Mouse (Mus musculus): ENCODE measurements around the gene Slc39a13. TPM values are rescaled to one million over a fixed set of nuclear protein-coding genes. Genes with fewer than 3 reads are reported as not detected.
A peak's percentile ranks its signal among the peaks of the same experiment; 100 is the strongest.
"Not testable (repeated sequence)": the region's sequence is repeated elsewhere in the genome, so short reads cannot be mapped to it uniquely, and the experiment has no call there.

Slc39a13 gene
- total RNA-seq (2022), result 10 to 100 TPM; 28.7 to 40.0 (median 33.1) TPM

- peak; percentile 96 to 97 for DNase-seq (ENCODE audit: low spot score in 2 of 2)
These were observed at the start of gene Slc39a13 for GRCm38 (mm10) chr2:91070076-91070800. Gene Slc39a13 (minus strand): TSS chr2:91070417.

DNA sequence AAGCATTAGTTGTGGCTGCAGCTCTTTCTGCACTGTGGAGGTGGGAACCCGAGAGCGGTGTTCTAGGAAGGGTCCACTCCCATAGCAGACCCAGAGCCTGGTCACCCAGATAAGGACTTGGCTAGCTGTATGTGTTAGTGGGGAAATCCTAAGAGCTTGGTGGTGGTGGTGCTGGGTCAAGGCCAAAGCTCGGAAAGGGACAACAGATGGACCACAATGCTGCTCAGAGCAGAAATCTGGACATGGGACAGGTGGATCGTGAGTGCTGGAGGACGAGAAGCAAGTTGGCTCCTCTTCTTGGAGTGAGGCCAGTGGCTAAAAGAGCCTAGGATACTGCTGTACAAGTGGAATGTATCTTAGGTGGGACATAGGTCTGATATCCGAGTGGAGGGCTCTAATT is 49.3 kb upstream of the Slc39a13 start:
- no peak for DNase-seq (ENCODE audit: low spot score in 2 of 2)

- no peak for DNase-seq (ENCODE audit: low spot score in 2 of 2)
These were observed 48.8 kb upstream of the Slc39a13 start for GRCm38 (mm10) chr2:91119061-91119460.

DNA sequence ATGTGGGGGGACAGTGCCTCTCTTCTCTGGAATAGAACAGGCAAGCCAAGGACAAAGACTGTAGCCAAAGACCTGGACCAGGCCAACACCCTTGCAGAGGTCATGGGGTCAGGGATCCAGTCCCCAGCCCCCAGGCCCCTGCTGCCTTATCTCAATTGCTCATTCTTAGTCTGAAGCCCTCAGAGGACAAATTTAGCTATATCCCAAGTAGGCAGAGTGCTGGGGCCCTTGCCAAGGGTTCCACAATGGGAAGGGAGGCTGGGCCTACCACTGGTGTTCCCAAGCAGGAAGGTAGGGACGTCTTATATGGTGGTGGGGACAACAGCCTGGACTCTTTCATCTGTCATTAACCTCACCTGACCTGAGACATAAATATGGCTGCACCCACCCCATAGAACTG is 48.4 kb upstream of the Slc39a13 start:
- DNase-seq (ENCODE audit: low spot score in 2 of 2), result no peak

- DNase-seq (ENCODE audit: low spot score in 2 of 2), result no peak
These were observed 47.5 kb upstream of the Slc39a13 start, which contains the start of gene Mybpc3 for GRCm38 (mm10) chr2:91117585-91118275. Gene Mybpc3 (plus strand): TSS chr2:91118144.

- no peak for DNase-seq (ENCODE audit: low spot score in 2 of 2)
These were observed 46.6 kb upstream of the Slc39a13 start for GRCm38 (mm10) chr2:91116842-91117241.

DNA sequence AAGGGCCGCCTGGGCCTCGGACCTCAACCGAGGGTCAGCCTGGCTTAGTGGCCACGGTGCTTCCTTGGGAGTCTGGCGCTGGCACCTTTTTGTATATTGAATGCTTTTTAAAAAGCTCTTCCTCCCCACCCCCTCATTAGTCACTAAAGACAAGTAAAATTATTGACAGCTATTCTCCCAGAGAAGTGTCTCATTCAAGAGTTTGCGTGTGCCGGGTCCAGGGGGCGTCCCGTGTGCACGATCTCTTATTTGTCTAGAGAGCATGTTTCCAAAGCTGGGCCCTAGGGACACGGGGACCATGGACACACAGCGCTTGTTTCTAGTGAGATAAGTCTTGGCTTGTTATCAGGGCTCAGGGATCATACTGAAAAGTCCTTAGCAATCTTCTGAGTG is 45.4 kb upstream of the Slc39a13 start:
- DNase-seq (ENCODE audit: low spot score in 2 of 2), result no peak

- peak; percentile 86 to 94 for DNase-seq (ENCODE audit: low spot score in 2 of 2)
These were observed 44.8 kb upstream of the Slc39a13 start for GRCm38 (mm10) chr2:91114781-91115577.

- no peak for DNase-seq (ENCODE audit: low spot score in 2 of 2)
These were observed 43.6 kb upstream of the Slc39a13 start for GRCm38 (mm10) chr2:91113852-91114251.

DNA sequence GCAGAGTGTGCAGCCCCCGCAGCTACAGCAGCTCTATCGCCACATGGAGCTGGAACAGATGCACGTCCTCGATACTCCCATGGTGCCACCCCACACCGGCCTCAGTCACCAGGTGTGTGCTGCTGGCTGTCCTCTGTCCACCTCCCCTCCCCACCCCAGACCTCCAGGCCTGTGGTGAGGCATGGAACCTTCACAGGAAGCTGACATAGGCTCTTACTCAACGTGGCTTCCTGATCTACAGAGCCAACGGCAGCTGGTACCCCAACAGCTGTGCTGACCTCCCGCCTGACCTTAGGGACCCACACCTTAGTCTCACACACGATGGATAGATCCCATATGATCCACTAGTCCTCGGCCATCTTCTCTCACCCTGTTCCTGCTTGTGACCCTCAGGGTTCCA is 43.1 kb upstream of the Slc39a13 start:
- DNase-seq (ENCODE audit: low spot score in 2 of 2), result no peak

- DNase-seq (ENCODE audit: low spot score in 2 of 2), result no peak
These were observed 42.3 kb upstream of the Slc39a13 start for GRCm38 (mm10) chr2:91112491-91112890.

GRCm38 (mm10) chr2:91111832-91112231 is 41.6 kb upstream of the Slc39a13 start:
- not testable (repeated sequence) for DNase-seq (ENCODE audit: low spot score in 2 of 2)

DNA sequence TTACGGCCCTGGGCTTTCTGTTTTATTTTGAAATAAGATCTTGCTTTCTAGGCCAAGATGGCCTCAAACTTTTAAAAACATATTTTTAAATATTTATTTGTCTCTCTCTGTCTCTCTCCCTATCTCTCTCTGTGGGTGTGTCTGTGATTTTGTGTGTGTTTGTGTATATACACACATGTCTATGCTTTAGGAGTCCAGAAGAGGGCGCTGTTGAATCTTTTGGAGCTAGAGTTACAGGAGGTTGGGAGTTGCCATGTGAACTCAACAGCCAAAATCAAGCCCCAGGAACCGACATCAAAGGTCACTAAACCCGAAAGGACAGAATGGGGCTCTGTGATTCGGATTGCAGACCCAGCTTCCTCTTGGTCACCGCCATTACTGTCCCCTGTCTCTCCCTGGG is 40.2 kb upstream of the Slc39a13 start:
- no peak for DNase-seq (ENCODE audit: low spot score in 2 of 2)

DNA sequence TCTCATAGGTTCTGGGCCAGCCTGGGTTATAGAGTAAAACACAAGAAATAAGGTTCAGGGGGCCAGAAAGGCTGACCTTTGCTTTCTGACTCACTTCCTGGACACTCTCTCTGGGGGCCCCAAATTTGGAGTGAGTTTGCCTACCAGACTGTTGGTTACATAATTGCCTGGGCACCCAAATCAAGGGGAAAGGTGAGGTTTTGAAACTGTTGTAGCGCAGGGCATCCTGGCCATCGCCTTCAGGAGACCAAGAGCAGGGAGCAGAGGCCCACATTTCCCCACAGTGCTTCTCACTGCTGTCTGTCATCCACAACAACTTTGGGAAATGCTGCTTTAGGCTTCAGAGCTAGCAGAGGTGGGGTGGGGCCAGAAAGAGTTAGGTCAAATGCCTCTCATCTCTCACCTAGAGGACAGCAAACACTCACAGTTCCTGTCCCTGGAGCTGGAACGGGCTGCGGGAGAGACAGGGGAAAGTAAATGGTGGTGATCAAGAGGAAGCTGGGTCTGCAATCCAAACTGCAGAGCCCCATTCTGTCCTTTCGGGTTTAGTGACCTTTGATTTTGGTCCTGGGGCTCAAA is 39.7 kb upstream of the Slc39a13 start:
- DNase-seq (ENCODE audit: low spot score in 2 of 2), result no peak

DNA sequence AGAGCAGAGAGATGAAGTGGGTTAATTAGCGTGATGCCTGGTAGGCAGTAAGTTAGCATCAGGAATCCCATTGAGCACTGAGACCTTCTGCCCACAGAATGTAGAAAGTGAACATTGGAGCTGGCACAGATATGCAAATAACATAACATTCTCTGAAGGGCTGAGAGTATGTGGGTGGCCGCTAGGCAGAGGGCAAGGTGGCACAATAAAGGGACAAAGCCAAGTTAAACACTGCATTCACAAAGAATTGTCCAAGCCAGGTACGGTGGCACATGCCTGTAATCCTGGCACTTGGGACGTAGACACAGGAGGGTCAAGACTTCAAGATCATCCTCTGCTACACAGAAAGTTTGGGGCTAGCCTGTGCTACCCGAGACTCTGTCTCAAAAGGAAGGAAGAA is 39.0 kb upstream of the Slc39a13 start:
- no peak for DNase-seq (ENCODE audit: low spot score in 2 of 2)

DNA sequence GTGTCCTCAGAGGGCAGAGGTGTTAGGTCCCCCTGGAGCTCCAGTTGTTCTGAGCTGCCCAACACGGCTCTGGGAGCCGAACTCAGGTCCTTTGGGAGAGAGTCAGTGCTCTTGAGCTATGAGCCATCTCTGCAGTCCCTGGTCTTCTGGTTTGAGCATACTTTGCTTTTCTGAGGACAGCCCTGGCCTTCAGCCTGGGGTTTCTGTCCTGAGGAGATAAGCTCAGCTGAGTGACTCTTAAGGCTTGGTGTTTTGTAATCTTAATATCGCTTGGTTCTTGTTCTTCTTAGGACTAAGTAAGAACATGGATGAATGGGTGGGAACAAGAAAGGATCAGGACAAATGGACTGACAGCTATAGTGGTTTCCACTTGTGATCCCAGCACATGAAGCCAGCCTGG is 37.9 kb upstream of the Slc39a13 start:
- no peak for DNase-seq (ENCODE audit: low spot score in 2 of 2)

GRCm38 (mm10) chr2:91101124-91101740 is 31.0 kb upstream of the Slc39a13 start:
- peak; percentile 78 to 89 for DNase-seq (ENCODE audit: low spot score in 2 of 2)

GRCm38 (mm10) chr2:91098156-91098555 is 27.9 kb upstream of the Slc39a13 start:
- DNase-seq (ENCODE audit: low spot score in 2 of 2), result no peak

DNA sequence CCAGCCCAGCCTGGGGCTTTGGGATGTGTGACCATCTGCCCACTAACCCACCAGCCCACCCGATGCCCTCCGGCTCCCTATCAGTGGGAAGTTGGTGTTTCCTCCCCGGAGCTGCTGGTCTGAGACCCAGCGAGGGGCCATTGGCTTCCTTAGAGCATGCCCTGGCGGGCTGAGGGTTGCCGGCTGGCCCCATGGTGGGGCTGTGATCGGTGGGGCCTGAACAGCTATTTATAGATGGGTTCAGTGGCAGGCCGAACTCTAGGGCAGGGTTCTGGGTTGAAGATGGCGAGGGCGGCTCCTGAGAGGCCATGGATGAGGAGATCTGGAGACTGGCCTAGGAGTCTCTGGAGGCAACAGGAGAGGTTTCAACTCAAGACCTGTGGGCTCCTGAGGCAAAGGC is 26.8 kb upstream of the Slc39a13 start:
- DNase-seq (ENCODE audit: low spot score in 2 of 2), result no peak

- no peak for DNase-seq (ENCODE audit: low spot score in 2 of 2)
These were observed 26.3 kb upstream of the Slc39a13 start for GRCm38 (mm10) chr2:91096524-91096923.

GRCm38 (mm10) chr2:91090827-91091226 is 20.6 kb upstream of the Slc39a13 start:
- DNase-seq (ENCODE audit: low spot score in 2 of 2), result no peak
